Mouse (Mus musculus) G1E (cell line): Measurements from ENCODE around the gene Fbxo6.

Source experiments
- CTCF ChIP-seq: IDR thresholded peaks from 2 replicates; pipeline ENCODE4 v1.5.1; 2012; ENCODE audit warnings: low read depth, low read length, inconsistent platforms, mixed read lengths
- GATA1 ChIP-seq: IDR thresholded peaks from 2 replicates; pipeline ENCODE4 v1.6.1; 2012; ENCODE audit warnings: borderline replicate concordance, low read length, inconsistent platforms, mixed read lengths
- GATA2 ChIP-seq: IDR thresholded peaks from 2 replicates; pipeline ENCODE4 v1.6.1; 2012; ENCODE audit warnings: low read depth, low read length, inconsistent platforms, borderline replicate concordance
- TAL1 ChIP-seq: conservative IDR thresholded peaks from 2 replicates; pipeline ENCODE4 v1.6.1; 2012; ENCODE audit warnings: low read depth, low read length, inconsistent platforms, mixed read lengths

DNA sequence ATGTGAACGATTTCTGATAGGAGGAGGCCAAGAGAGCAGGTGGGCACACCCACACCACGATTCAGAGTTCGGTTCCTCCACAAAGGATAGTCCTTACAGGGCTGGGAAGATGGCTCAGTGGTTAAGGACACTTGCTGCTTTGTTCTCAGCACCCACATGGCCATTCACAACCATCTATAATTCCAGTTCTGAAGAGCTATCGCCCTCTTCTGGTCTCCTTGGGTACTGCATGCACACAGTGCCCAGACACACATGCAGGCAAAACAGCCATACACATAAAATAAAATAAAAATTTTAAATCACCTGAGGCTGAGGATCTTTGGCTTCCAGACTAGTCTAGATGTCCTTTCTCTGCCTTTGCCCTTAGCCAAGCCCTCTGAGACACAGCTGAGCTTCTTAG lies 34.5 kb downstream of the Fbxo6 start:
- TF ChIP-seq CTCF (peak; percentile 54), TAL1 (no peak), GATA1 (no peak), GATA2 (no peak)
